Mouse (Mus musculus) kidney, postnatal 25 days (tissue): ENCODE results near the gene Rapgef4.
"Not testable (repeated sequence)": the region's sequence is repeated elsewhere in the genome, so short reads cannot be mapped to it uniquely, and the experiment has no call there.

Experiments used
- DNase-seq, 2 experiments: peaks; one replicate each; pipeline ENCODE4 v3.0.0; 2021; ENCODE audit warnings: mixed read lengths in 2 of 2

Rapgef4 gene

GRCm38 (mm10) chr2:72122410-72123223, 141.6 kb downstream of the Rapgef4 start:
- no peak for DNase-seq

DNA sequence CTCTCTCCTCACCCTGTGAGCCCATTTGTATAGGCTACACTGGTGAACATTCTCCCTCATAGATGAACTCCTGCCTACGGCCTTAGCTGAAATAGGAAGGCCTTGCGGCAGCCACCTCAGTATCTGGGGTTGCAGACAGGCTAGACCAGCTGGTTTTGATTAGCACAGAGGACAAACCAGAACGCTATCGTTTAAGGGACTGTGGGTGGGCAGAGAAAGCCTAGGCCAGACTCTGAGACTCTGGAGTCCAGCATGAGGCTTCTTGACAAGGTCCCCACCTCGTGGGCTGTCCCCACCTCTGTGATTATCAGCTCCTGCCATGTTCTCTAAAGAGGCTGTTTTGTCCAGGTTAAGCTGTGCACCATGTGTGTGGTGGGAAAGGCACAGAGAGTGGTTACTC, 142.8 kb downstream of the Rapgef4 start:
- no peak for DNase-seq

GRCm38 (mm10) chr2:72125786-72126185, 144.7 kb downstream of the Rapgef4 start:
- DNase-seq = no peak

GRCm38 (mm10) chr2:72126411-72126810, 145.4 kb downstream of the Rapgef4 start:
- no peak for DNase-seq

DNA sequence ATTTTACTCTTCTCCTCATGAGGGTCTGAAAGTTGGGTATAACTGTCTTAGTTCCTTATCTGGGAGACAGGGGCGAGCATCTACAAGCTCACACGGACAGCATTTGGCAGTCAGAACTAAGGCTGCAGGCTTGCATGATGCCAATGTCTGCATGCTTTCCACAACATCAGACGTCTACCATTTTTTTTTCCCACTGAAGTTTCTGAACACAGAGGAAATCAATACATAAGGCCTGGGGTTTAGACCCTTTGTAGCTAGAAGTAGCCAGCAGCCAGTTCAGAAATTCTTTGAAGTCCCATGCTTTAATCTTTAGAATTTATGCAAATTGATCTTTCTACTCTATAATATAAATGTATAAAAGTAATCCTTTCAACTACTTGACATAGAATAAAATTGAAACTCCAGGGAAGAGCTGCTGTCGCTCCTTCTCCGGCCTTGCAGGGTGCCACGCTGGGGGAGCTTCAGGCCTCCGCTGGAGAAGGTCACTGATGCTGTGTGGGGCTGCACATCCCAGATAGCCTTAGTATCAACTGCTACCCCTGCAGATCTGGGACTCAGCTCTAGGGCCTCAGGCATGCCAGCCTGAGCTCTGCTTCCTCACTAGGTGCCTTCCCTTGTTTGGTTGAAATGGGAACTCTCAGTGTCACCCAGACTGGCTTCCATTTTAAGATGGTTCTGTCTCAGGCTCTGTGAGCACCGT, 148.7 kb downstream of the Rapgef4 start:
- no peak for DNase-seq

- no peak for DNase-seq
These were observed 151.2 kb downstream of the Rapgef4 start for GRCm38 (mm10) chr2:72132222-72132621.

DNA sequence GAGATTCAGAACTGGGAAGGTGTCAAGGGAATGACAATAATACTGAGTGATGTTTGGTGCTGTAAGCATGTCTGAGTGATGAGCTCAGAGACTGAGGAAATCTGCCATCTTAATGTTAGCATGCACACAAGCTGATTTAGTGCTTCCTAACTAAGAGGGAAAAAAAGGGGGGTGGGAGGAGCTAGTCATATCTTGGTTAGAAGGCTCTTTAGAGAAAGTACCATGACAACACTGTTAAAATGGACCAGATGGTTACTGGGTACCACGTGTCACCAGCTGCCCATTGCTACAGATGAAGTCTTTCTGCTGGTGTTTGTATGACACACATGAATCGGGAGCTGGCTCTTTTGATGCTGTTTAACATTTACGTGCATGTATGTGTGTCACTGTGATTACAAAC, 155.0 kb downstream of the Rapgef4 start:
- DNase-seq = no peak

DNA sequence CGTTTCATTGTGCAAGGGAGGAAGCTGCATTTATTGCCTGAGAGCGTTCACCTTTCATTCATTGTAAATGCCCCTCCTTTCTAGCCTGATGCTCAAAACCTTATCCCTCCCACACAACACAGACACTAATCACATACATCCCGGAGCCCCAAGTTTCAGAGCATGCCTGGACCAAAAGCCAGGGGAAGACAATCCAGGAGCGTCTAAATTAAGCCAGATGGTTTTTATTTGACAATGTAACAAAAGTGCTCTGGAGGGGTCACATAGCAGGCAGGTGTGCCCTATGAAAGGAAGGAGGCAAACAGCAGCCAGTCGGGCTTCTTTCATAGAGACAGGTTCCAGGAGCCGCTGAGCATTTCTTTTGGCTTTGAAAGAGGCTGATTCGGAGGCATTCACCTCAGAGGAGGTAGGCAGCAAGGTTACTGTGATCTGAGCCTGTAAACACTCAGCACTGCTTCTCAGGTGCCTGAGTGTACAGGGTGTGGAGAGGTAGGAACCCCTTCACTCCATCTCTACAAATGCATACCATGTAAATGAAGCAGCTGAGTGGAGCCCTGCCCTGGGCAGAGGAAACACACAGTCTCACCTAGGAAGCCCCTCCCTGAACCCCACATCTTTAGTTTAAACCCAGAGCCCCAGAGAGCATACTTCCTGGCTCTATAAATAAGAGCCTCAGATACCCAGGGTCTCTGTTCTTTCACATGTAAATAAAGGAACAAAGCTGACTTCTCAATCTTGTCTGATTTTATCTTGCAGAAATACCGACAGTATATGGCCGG, 155.6 kb downstream of the Rapgef4 start:
- DNase-seq = no peak

DNA sequence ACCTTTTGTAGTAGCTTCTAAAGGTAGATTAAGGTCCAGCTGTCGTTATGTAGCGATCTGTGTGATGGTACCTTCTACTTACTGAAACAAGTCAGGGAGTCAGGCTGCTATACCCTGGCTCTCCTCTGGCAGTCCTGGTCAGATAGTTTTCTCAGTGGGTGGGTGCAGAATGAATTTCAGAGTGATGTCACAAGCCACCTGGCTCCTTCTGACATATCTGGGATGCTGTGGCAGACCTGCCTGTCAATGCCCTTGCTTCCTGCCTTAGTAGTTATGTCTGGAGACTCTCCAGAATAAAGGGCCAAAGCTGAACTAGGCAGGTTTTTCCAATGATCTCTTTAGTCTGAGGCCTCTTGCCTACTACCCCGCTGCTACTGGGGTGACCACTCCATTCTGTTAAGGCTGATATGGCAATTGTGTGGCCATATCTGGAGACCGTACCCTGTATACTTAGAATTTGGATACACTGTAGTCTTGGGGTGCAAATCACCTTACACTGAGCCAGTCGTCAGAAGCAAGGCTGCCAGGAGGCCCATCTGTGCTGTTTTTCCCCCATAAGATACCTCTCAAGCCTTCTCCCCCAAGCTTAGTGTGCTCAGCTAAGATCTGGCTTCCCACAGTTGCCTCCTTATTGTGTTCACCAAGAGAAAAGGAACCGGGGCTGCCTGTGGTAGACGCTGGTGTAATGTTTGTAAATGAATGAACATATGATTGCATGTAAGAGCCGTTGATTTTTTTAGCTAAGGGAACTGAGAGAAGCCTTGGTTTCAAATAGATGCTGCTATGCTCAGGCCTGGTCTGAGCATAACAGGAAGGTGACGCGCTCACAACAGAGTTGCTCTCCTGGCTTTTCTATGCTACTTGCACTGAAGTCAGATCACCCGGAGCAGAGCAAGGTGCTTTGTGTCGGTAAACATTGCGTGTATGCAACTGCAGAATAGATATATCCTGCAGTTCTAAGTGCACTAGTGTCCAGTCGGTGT, 159.1 kb downstream of the Rapgef4 start:
- no peak for DNase-seq

- no peak for DNase-seq
These were observed 160.1 kb downstream of the Rapgef4 start for GRCm38 (mm10) chr2:72141091-72141490.

DNA sequence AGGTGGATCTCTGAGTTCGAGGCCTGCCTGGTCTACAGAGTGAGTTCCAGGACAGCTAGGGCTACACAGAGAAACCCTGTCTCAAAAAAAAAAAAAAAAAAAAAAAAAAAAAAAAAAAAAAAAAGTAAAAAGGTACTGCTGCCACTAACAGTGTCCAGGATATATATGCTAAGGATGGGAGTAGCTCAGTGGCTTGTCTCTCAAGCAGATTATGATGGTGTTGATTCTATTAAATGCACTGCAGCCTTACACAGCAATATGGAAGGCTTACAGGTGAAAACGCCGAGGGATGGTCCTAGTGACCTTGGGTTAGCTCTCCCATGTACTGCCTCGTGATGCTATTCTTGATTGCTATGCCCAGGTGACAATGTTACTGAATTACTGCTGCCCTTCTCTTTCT, 160.7 kb downstream of the Rapgef4 start:
- DNase-seq = not testable (repeated sequence)

- DNase-seq = no peak
These were observed 162.4 kb downstream of the Rapgef4 start for GRCm38 (mm10) chr2:72143413-72143812.

- no peak for DNase-seq
These were observed 163.6 kb downstream of the Rapgef4 start for GRCm38 (mm10) chr2:72144576-72145200.

- DNase-seq = no peak
These were observed 164.3 kb downstream of the Rapgef4 start for GRCm38 (mm10) chr2:72145281-72145875.

DNA sequence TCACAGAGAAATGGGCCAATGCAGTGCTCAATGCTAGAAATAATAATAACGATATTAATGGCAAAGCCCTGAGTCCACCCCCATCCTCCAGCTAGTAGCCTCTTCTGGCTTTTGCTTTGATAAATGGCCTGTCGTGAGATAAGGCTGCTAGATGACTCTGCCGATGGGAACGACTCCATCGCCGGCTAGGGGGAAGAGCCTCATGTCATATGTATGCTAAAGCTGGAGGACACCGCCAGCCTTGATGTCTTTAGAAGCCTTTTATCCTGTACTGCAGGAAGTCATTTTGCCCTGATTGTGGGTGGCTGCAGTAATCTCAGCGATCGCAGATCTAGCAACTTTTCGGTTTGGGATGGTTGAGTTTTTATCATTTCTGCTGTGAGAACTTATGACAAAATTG, 165.0 kb downstream of the Rapgef4 start:
- no peak for DNase-seq

DNA sequence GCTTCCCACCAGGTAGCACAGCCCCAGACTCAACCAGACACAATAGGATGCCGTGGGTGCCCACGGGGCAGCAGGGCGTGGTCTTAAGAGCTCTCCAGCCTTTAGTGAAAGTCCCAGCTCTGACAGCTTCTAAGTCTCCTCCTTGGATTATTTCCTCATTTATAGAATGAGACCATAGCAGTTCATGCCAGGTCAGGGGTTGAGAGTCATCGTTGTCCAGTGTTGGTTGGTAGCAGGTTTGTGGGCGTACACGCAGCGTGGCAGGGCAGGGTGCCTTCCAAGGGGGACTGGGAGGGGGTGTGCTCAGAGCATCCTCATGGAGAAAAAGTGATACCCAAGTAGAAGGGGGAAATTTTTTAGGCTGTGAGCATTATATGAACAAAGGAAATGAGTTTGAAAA, 166.2 kb downstream of the Rapgef4 start:
- no peak for DNase-seq

- no peak for DNase-seq
These were observed 166.7 kb downstream of the Rapgef4 start for GRCm38 (mm10) chr2:72147695-72148094.

DNA sequence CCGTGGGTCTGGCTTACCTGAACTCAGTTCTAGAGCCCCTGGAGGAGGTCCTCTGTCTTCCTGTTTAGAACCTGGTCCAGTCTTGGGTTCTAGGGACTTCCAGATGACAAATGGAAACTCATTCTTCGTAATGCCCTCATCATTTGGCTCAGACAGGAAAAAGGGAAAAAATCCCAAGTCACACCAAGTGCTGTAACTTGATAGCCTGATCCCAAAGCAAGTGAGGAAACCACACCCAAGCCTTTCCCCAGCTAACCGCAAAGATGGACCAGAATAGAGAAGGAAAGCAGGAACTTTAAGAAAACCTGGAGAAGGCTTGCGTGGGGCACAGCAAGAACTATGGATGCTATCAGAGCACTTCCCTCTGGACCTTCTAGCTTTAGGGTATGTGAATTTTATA, 167.6 kb downstream of the Rapgef4 start:
- DNase-seq = no peak

DNA sequence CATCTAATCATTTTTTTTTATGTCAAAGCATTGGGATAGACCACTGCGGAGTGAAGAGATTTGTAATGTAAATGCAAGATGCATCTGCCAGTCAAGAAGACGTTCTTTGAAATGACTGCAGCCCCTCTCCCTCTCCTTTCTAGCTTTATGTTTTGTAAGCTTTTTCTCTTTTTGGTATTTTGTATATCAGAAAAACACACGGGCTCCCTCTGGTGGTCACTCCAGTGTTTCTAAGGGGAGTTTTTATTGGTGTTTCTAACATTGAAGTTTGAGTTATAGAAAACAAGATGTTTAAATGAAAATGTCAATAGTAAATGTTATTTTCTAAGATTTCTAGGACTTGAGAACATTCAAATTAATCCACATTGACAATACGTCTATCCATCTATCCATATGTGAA, 168.0 kb downstream of the Rapgef4 start:
- peak; percentile 53 to 89 for DNase-seq

DNA sequence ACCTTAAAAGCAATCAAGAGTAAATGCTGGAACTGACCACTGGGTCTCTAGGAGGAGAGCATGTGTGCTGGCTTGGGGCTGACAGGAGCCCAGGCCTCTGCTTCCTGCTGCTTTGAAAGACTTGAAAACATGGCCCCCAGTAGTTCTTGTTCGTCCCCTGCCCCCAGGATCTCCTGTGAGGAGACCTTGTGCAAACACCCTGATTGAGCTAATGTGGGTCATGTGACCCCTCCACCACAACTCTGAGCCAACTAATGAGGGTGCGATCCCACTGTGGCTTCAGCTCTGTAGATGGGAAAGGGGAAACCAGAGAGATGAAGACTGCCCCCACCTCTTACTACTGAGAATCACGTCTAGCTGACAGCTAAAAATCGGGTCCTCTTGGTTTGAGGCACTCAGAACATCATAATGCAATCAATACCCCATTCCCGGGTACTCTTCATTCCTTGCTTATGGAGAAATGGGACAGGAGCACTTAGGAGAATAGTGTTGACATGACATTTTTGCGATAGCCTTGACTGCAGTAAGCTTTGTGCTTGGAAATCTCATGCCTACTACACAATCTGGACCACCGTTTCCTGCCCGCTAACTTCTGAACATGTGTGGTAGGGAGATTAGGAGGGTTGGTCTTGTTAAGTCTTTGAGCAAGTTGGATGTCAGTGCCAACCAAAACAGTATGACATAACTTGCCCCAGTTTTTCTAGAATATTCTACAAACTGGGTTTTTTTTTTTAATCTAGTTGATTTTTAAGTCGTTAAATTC, 170.9 kb downstream of the Rapgef4 start:
- DNase-seq = no peak

- no peak for DNase-seq
These were observed 171.7 kb downstream of the Rapgef4 start for GRCm38 (mm10) chr2:72152746-72153145.
